Mouse (Mus musculus) thymus, adult 2 months (tissue): ENCODE data around the gene Slc5a8. TPM values are rescaled to one million over a fixed set of nuclear protein-coding genes. Genes with fewer than 3 reads are reported as not detected.

ENCODE experiments used
- DNase-seq: peaks from one replicate; pipeline ENCODE4 v3.0.0; 2021
- H3K27ac ChIP-seq: fragments of 200-500 bp; 2 replicates; pipeline ENCODE4 v1.5.1; 2012; ENCODE audit warnings: low read length, control low read depth; ENCODE audit not compliant: control insufficient read depth, insufficient read depth
- H3K27me3 ChIP-seq: fragments of 200-500 bp; 2 replicates; pipeline ENCODE4 v1.6.1; 2012; ENCODE audit warnings: mild to moderate bottlenecking, low read length, moderate library complexity, mixed read lengths; ENCODE audit not compliant: control insufficient read depth, insufficient read depth
- H3K36me3 ChIP-seq: fragments of 200-500 bp; 2 replicates; pipeline ENCODE4 v1.6.1; 2012; ENCODE audit warnings: mild to moderate bottlenecking, low read length, moderate library complexity; ENCODE audit not compliant: control insufficient read depth, insufficient read depth
- H3K4me1 ChIP-seq: fragments of 200-500 bp; replicated peaks from 2 replicates; pipeline ENCODE4 v1.6.1; 2012; ENCODE audit warnings: low read length; ENCODE audit not compliant: control insufficient read depth, insufficient read depth
- H3K4me3 ChIP-seq: fragments of 200-500 bp; 2 replicates; pipeline ENCODE4 v1.5.1; 2012; ENCODE audit warnings: mild to moderate bottlenecking, low read length, control low read depth, moderate library complexity; ENCODE audit not compliant: control insufficient read depth, insufficient read depth
- CTCF ChIP-seq: fragments of 200-500 bp; IDR thresholded peaks from 2 replicates; pipeline ENCODE4 v1.5.1; 2012; ENCODE audit warnings: mild to moderate bottlenecking, control low read depth, low read length, moderate library complexity, borderline replicate concordance; ENCODE audit not compliant: control insufficient read depth, poor library complexity, insufficient read depth; ENCODE audit errors: extremely low read depth
- POLR2A ChIP-seq: fragments of 200-500 bp; IDR thresholded peaks from 2 replicates; pipeline ENCODE4 v1.6.1; 2012; ENCODE audit warnings: mild to moderate bottlenecking, low read length, control low read depth, moderate library complexity; ENCODE audit not compliant: control insufficient read depth, poor library complexity, insufficient read depth; ENCODE audit errors: extremely low read depth
- whole genome bisulfite sequencing: fragments of 180-500 bp; shearing (Covaris S2); methylation state at CpG from one replicate; pipeline ENCODE4 v1.1.7; 2018; 5-methylcytosine and 5-hydroxymethylcytosine counted together
- polyA plus RNA-seq: library from polyadenylated mRNA; depleted of rRNA; stranded (reverse); fragments of >200 nt; gene quantifications from 2 replicates; pipeline ENCODE4 v1.2.3, GENCODE M21; 2012; rRNA removed

Slc5a8 gene
- polyA plus RNA-seq, 1 experiment: 0.53 TPM

- Histone ChIP-seq H3K4me3 (no peak overlapping the region), H3K27ac (no peak overlapping the region), H3K36me3 (no peaks in the 10 kb centered on the region), H3K27me3 (no peaks in the 10 kb centered on the region), H3K4me1 (no peaks in the 10 kb centered on the region)
- no peak for DNase-seq
- WGBS: 82% methylated on average over 7 of the region's 7 CpGs
- TF ChIP-seq CTCF (no peak), POLR2A (no peak)
Measured at GRCm38 (mm10) chr10:88970951-88971725, 85.3 kb downstream of the Slc5a8 start.

- Histone ChIP-seq H3K27me3 (no peaks in the 10 kb centered on the region), H3K36me3 (no peaks in the 10 kb centered on the region)
Measured at GRCm38 (mm10) chr10:88978932-88979331, 93.1 kb downstream of the Slc5a8 start.

More at GRCm38 (mm10) chr10:88978932-88979331, 93.1 kb downstream of the Slc5a8 start:
- Histone ChIP-seq H3K4me1 (no peaks in the 10 kb centered on the region), H3K4me3 (no peak overlapping the region), H3K27ac (no peak overlapping the region)
- TF ChIP-seq CTCF (no peak), POLR2A (no peak)
- 85% methylated on average over 6 of the region's 6 CpGs for WGBS
- no peak for DNase-seq

Other genes with a start within 250 kb of the Slc5a8 start
- 2.4 and 2.7 TPM in 2 replicates for gene Spic, start 201.0 kb upstream of the Slc5a8 start, polyA plus RNA-seq
- gene Arl1, start 155.1 kb upstream of the Slc5a8 start, polyA plus RNA-seq: 12.9 and 18.5 TPM in 2 replicates
- gene Utp20, start 59.2 kb upstream of the Slc5a8 start, polyA plus RNA-seq: 5.5 and 6.6 TPM in 2 replicates